Mouse (Mus musculus): ENCODE measurements around the gene Ice1. TPM values are rescaled to one million over a fixed set of nuclear protein-coding genes. Genes with fewer than 3 reads are reported as not detected.
A peak's percentile ranks its signal among the peaks of the same experiment; 100 is the strongest.

Gene Ice1
- total RNA-seq, 2 experiments from 2014 or later: 29.4 to 29.9 TPM

GRCm38 (mm10) chr13:70574216-70574615 is 63.2 kb downstream of the Ice1 start:
- no peak for DNase-seq

GRCm38 (mm10) chr13:70567889-70568288 is 69.5 kb downstream of the Ice1 start:
- no peak for DNase-seq

- DNase-seq: no peak
Measured at GRCm38 (mm10) chr13:70553456-70553855, 84.0 kb downstream of the Ice1 start.

GRCm38 (mm10) chr13:70547457-70547856 is 90.0 kb downstream of the Ice1 start:
- DNase-seq: no peak

DNA sequence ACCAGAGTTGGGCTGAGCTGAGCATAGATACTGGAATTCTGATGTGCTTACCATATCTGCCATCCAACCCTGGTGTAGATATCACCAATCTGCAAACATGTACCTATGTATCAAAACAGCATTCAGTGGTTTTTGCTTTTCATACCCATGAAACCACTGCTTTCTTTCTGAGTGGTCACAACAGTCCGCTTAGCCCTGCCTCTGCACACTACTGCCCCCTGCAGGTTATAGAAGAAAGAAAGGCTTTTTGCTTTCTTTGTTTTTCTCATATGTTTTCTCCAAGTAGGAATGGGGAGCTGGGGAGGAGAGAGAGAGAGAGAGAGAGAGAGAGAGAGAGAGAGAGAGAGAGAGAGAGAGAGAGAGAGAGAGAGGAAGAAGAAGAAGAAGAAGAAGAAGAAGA is 92.2 kb downstream of the Ice1 start:
- DNase-seq: peak in 1 of 2 experiments; percentile 5

DNA sequence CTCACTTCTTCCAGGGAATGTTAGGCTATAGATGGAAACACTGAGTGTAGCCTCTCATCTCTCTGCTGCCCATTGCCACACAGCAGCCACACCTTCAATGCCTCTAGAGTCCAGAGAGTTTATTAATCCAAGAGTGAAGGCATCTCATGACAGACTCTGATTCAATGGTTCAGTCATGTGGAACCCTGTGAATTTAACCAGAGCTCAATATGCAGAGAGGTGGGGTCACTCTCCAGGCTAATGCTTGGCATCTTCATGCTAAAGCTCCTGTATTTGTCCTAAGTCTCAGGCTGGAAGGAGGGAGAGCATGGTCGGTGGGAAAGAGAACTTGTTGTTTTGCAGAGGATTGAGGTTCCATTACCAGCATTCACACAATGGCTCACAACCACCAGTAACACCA is 97.6 kb downstream of the Ice1 start:
- no peak for DNase-seq

- no peak for DNase-seq
Measured at GRCm38 (mm10) chr13:70533412-70533811, 104.0 kb downstream of the Ice1 start.

DNA sequence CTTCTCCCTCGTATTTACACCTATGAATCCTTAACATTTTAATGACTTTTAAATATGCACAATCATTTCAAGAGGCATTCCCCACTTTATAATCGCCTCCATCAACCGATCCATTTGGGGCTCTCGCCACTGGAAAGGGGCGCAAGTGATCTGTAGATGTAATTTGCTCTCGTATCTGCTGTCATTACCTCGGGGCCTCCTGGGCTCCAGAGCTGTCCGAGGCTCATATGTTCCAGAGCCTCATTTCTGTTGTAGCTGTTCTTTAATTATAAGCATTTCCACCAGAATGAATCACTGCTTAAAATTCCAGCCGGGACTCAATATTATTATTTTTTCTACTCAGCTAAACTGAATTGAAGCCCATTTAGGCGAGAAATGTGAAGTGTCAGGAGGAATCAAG is 104.7 kb downstream of the Ice1 start:
- DNase-seq: no peak

DNA sequence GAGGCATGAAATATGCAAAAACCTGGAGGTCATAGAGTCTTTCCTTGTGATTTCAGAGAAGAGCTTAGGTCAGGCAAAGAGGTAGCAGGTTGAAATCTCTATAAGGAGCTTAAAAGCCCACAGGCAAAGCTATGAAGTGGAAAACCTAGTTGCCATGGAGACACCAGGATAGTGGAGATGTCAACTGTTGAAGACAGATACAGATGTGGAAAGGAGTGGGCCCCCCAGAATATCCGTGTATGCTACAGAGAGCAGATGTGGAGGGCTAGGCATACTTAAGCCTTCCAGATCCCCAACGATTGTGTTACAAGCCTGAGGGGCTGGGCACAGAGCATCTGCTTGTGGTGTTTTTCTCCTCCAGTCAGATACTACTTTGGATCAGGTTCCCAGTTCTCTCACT is 119.8 kb downstream of the Ice1 start:
- no peak for DNase-seq

DNA sequence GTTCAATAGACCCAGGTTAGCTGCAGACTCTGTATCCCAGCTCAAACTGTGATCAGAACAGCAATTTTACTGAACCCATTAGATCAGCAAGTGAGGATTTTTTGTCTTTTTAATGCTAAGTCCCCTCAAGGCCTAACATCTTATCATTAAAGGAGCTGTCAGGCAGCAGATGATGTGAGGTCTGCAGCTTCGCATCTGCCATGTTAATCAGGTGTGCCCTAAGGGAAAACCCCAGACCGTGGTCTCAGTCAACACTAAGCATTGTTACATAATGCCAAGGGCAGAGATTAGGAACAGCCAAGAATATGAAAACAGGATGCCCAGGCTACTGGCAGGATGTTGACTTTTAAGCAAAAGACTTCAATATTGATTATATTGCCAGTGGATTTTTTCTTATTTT is 122.4 kb downstream of the Ice1 start:
- no peak for DNase-seq

- no peak for DNase-seq
Measured at GRCm38 (mm10) chr13:70510199-70510598, 127.2 kb downstream of the Ice1 start.

- DNase-seq: no peak
Measured at GRCm38 (mm10) chr13:70509375-70510016, 127.9 kb downstream of the Ice1 start.

- no peak for DNase-seq
Measured at GRCm38 (mm10) chr13:70508708-70509374, 128.6 kb downstream of the Ice1 start.

Other genes with a start within 250 kb of the Ice1 start
- gene Adamts16, start 204.2 kb upstream of the Ice1 start, total RNA-seq (2021): not detected

Data from heart, adult 18-20 months (tissue).